Mouse (Mus musculus) kidney, adult 2 months (tissue): ENCODE measurements around the gene Nmur1.

ENCODE experiments used
- CTCF ChIP-seq: fragments of 200-500 bp; conservative IDR thresholded peaks from 2 replicates; pipeline ENCODE4 v1.5.1; 2011; ENCODE audit warnings: low read depth, mild to moderate bottlenecking, control low read depth, low read length, moderate library complexity, mixed read lengths; ENCODE audit not compliant: insufficient read depth, insufficient read length
- POLR2A ChIP-seq: fragments of 200-500 bp; IDR thresholded peaks from one replicate; pipeline ENCODE4 v1.6.1; 2011; ENCODE audit warnings: low read depth, low read length, control low read depth

- TF ChIP-seq POLR2A, result no peak
- TF ChIP-seq CTCF, result no peak
Observed at GRCm38 (mm10) chr1:86391425-86391824, 34.6 kb downstream of the Nmur1 start.
